In genomic region chr8:78828414-78828813, GRCm38 (mm10) we compare ENCODE assay signal across 14 mouse cellular contexts. TPM values are rescaled to one million over a fixed set of nuclear protein-coding genes. Genes with fewer than 3 reads are reported as not detected.
DNase-seq lines count a peak whose midpoint lies in the region; ATAC-seq and TF ChIP-seq lines count a peak whose summit lies in the region.
"Had no signal": no experiment of that assay in that cellular context is flagged by ENCODE, and none has a peak within 500 bp of the region (broad histone marks: within the 10 kb centered on the region; RNA-seq: fewer than 3 reads in every experiment).

No protein-coding gene starts in this region.

- H3K4me2 ChIP-seq in forebrain, embryonic 14.5 days (ENCODE audit: low read length): no peak overlapping the region
- no peak overlapping the region for H3K4me2 ChIP-seq in forebrain, embryonic 15.5 days (replicated peaks)
- no peak overlapping the region for H3K4me2 ChIP-seq in midbrain, postnatal 0 days (ENCODE audit: low read depth, low read length, poor library complexity, severe bottlenecking)
- no peak overlapping the region for H3K4me2 ChIP-seq in midbrain, embryonic 15.5 days
- H3K4me2 ChIP-seq in limb, embryonic 14.5 days (replicated peaks; ENCODE audit: low read depth, low read length, severe bottlenecking): no peak overlapping the region
- H3K4me2 ChIP-seq: heart, embryonic 11.5 days; liver, embryonic 15.5 days; neural tube, embryonic 15.5 days had no signal

- TF ChIP-seq CTCF in midbrain, postnatal 0 days (IDR thresholded peaks at IDR 0.05): no peak

- no peaks in the 10 kb centered on the region for H3K27me3 ChIP-seq in forebrain, embryonic 14.5 days (replicated peaks; ENCODE audit: control insufficient read depth, insufficient read depth, low read length)
- no peaks in the 10 kb centered on the region for H3K27me3 ChIP-seq in forebrain, embryonic 15.5 days
- no peaks in the 10 kb centered on the region for H3K27me3 ChIP-seq in midbrain, postnatal 0 days (ENCODE audit: insufficient read depth, low read length)
- H3K27me3 ChIP-seq in midbrain, embryonic 15.5 days (replicated peaks): no peaks in the 10 kb centered on the region
- no peaks in the 10 kb centered on the region for H3K27me3 ChIP-seq in limb, embryonic 14.5 days (ENCODE audit: control insufficient read depth, insufficient read depth, low read length)
- H3K27me3 ChIP-seq in heart, embryonic 10.5 days (ENCODE audit: insufficient read depth, poor library complexity, severe bottlenecking): no peaks in the 10 kb centered on the region
- H3K27me3 ChIP-seq: liver, embryonic 15.5 days; neural tube, embryonic 15.5 days had no signal

- H3K4me1 ChIP-seq in forebrain, embryonic 14.5 days (ENCODE audit: control insufficient read depth, insufficient read depth, low read length): no peaks in the 10 kb centered on the region
- H3K4me1 ChIP-seq in forebrain, embryonic 15.5 days: no peaks in the 10 kb centered on the region
- H3K4me1 ChIP-seq in midbrain, postnatal 0 days (ENCODE audit: insufficient read depth, low read length): no peaks in the 10 kb centered on the region
- no peaks in the 10 kb centered on the region for H3K4me1 ChIP-seq in midbrain, embryonic 15.5 days
- H3K4me1 ChIP-seq in limb, embryonic 14.5 days (ENCODE audit: control insufficient read depth, insufficient read depth, low read length): peaks cover 6% of the 10 kb centered on the region; the same call in 1 of the 2 replicates
- no peaks in the 10 kb centered on the region for H3K4me1 ChIP-seq in heart, embryonic 10.5 days
- H3K4me1 ChIP-seq: liver, embryonic 15.5 days had no signal

- DNase-seq in adrenal gland, postnatal 10 days: peak; percentile 46
- no peak for DNase-seq in adrenal gland, postnatal 25 days
- peak; percentile 42 for DNase-seq in forebrain, embryonic 14.5 days (ENCODE audit: low spot score)
- DNase-seq in midbrain, postnatal 0 days (ENCODE audit: low spot score): peak; percentile 52
- peak; percentile 37 for DNase-seq in limb, embryonic 14.5 days (ENCODE audit: low spot score)
- no peak for DNase-seq in heart, embryonic 10.5 days (ENCODE audit: low spot score)
- DNase-seq: gastrocnemius, postnatal 36 days; kidney, adult 8-10 months; lung, postnatal 14 days had no signal

- TF ChIP-seq POLR2A in limb, embryonic 14.5 days (IDR thresholded peaks at IDR 0.05; ENCODE audit: borderline replicate concordance, extremely low read depth, insufficient read depth, insufficient read length): no peak

- no peaks in the 10 kb centered on the region for H3K9me3 ChIP-seq in forebrain, embryonic 14.5 days (replicated peaks; ENCODE audit: control insufficient read depth, low read length)
- H3K9me3 ChIP-seq in forebrain, embryonic 15.5 days: no peaks in the 10 kb centered on the region
- H3K9me3 ChIP-seq in midbrain, postnatal 0 days (ENCODE audit: low read length): no peaks in the 10 kb centered on the region
- H3K9me3 ChIP-seq in midbrain, embryonic 15.5 days: no peaks in the 10 kb centered on the region
- no peaks in the 10 kb centered on the region for H3K9me3 ChIP-seq in limb, embryonic 14.5 days (ENCODE audit: control insufficient read depth, low read length)
- no peaks in the 10 kb centered on the region for H3K9me3 ChIP-seq in heart, embryonic 10.5 days
- H3K9me3 ChIP-seq: liver, embryonic 15.5 days; neural tube, embryonic 15.5 days had no signal

- no peak overlapping the region for H3K27ac ChIP-seq in forebrain, embryonic 14.5 days (ENCODE audit: low read depth, low read length)
- no peak overlapping the region for H3K27ac ChIP-seq in forebrain, embryonic 15.5 days (replicated peaks)
- H3K27ac ChIP-seq in midbrain, postnatal 0 days (ENCODE audit: low read depth, low read length): no peak overlapping the region
- no peak overlapping the region for H3K27ac ChIP-seq in midbrain, embryonic 15.5 days
- H3K27ac ChIP-seq in limb, embryonic 14.5 days (replicated peaks; ENCODE audit: low read depth, low read length): no peak overlapping the region
- H3K27ac ChIP-seq in heart, embryonic 10.5 days: no peak overlapping the region
- H3K27ac ChIP-seq: liver, embryonic 15.5 days; neural tube, embryonic 15.5 days had no signal

- no peaks in the 10 kb centered on the region for H3K36me3 ChIP-seq in forebrain, embryonic 14.5 days (ENCODE audit: control insufficient read depth, insufficient read depth, low read length)
- H3K36me3 ChIP-seq in forebrain, embryonic 15.5 days: no peaks in the 10 kb centered on the region
- no peaks in the 10 kb centered on the region for H3K36me3 ChIP-seq in midbrain, postnatal 0 days (ENCODE audit: insufficient read depth, low read length)
- H3K36me3 ChIP-seq in midbrain, embryonic 15.5 days (replicated peaks): no peaks in the 10 kb centered on the region
- no peaks in the 10 kb centered on the region for H3K36me3 ChIP-seq in limb, embryonic 14.5 days (ENCODE audit: control insufficient read depth, insufficient read depth, low read length)
- H3K36me3 ChIP-seq in heart, embryonic 10.5 days: no peaks in the 10 kb centered on the region
- H3K36me3 ChIP-seq: liver, embryonic 15.5 days; neural tube, embryonic 15.5 days had no signal

- H3K4me3 ChIP-seq in forebrain, embryonic 14.5 days (ENCODE audit: low read depth, low read length): no peak overlapping the region
- H3K4me3 ChIP-seq in forebrain, embryonic 15.5 days: no peak overlapping the region
- no peak overlapping the region for H3K4me3 ChIP-seq in midbrain, postnatal 0 days (ENCODE audit: low read depth, low read length)
- no peak overlapping the region for H3K4me3 ChIP-seq in midbrain, embryonic 15.5 days
- no peak overlapping the region for H3K4me3 ChIP-seq in limb, embryonic 14.5 days (replicated peaks; ENCODE audit: low read length)
- no peak overlapping the region for H3K4me3 ChIP-seq in heart, embryonic 10.5 days
- H3K4me3 ChIP-seq: liver, embryonic 15.5 days; neural tube, embryonic 15.5 days had no signal

- WGBS in forebrain, embryonic 14.5 days: 77% methylated on average over 11 of the region's 11 CpGs
- 76% methylated on average over 11 of the region's 11 CpGs for WGBS in forebrain, embryonic 15.5 days
- WGBS in midbrain, postnatal 0 days: 83% methylated on average over 11 of the region's 11 CpGs
- 76% methylated on average over 11 of the region's 11 CpGs for WGBS in midbrain, embryonic 15.5 days
- 44% methylated on average over 11 of the region's 11 CpGs for WGBS in limb, embryonic 14.5 days
- 88% methylated on average over 11 of the region's 11 CpGs for WGBS in heart, embryonic 10.5 days

- H3K9ac ChIP-seq in forebrain, embryonic 14.5 days (ENCODE audit: low read length): no peak overlapping the region
- no peak overlapping the region for H3K9ac ChIP-seq in forebrain, embryonic 15.5 days (replicated peaks)
- H3K9ac ChIP-seq in midbrain, postnatal 0 days (replicated peaks; ENCODE audit: low read length, poor library complexity, severe bottlenecking): no peak overlapping the region
- no peak overlapping the region for H3K9ac ChIP-seq in midbrain, embryonic 15.5 days
- no peak overlapping the region for H3K9ac ChIP-seq in limb, embryonic 14.5 days (ENCODE audit: low read depth, low read length, severe bottlenecking)
- H3K9ac ChIP-seq: liver, embryonic 15.5 days; neural tube, embryonic 15.5 days had no signal

- ATAC-seq in forebrain, embryonic 14.5 days: no peak
- ATAC-seq in forebrain, embryonic 15.5 days (replicated peaks): no peak
- no peak for ATAC-seq in midbrain, postnatal 0 days (ENCODE audit: low FRiP score)
- no peak for ATAC-seq in midbrain, embryonic 15.5 days (replicated peaks)
- ATAC-seq in limb, embryonic 14.5 days (ENCODE audit: low FRiP score, low read depth): no peak

RNA-seq across cellular contexts. Expression of gene Lsm6, which starts 7.5 kb away (rescaled TPM):
- total RNA-seq in adrenal gland, postnatal 10 days (2021): 100 to 1,000 TPM; 103 to 108 TPM
- 143 and 152 TPM in 2 replicates for total RNA-seq in adrenal gland, postnatal 25 days (2021)
- polyA plus RNA-seq in forebrain, embryonic 14.5 days (2014; fragmentation: Nextera tagmentation; extraction: Ambion mirVana): 167 and 199 TPM in 2 replicates
- 164 and 165 TPM in 2 replicates for polyA plus RNA-seq in forebrain, embryonic 15.5 days (2015; fragmentation: Nextera tagmentation; extraction: Ambion mirVana)
- 29.2 and 35.9 TPM in 2 replicates for total RNA-seq in midbrain, postnatal 0 days (2014; rRNA removed)
- 141 and 144 TPM in 2 replicates for polyA plus RNA-seq in midbrain, postnatal 0 days (2015; fragmentation: Nextera tagmentation; extraction: Ambion mirVana)
- polyA plus RNA-seq in midbrain, embryonic 15.5 days (2015; fragmentation: Nextera tagmentation; extraction: Ambion mirVana): 135 and 140 TPM in 2 replicates
- 69.7 and 126 TPM in 2 replicates for polyA plus RNA-seq in limb, embryonic 14.5 days (2012; rRNA removed)
- polyA plus RNA-seq in limb, embryonic 14.5 days (2014; fragmentation: Nextera tagmentation; extraction: Ambion mirVana): 248 and 276 TPM in 2 replicates
- 200 and 218 TPM in 2 replicates for polyA plus RNA-seq in heart, embryonic 10.5 days (2016; fragmentation: Nextera tagmentation; extraction: Ambion mirVana)

Comparison
In these comparisons a context has a peak if more than half of its experiments do, and no peak if none do; other contexts are left out.
1. DNase-seq: peak in adrenal gland, postnatal 10 days (single experiment), forebrain, embryonic 14.5 days (single experiment), midbrain, postnatal 0 days (single experiment) and limb, embryonic 14.5 days (single experiment); none in adrenal gland, postnatal 25 days (single experiment) and heart, embryonic 10.5 days (single experiment).